Mouse (Mus musculus) large intestine, adult 2 months (tissue): ENCODE measurements around the gene Alpl. TPM values are rescaled to one million over a fixed set of nuclear protein-coding genes. Genes with fewer than 3 reads are reported as not detected.

Experiments used
- DNase-seq: peaks from one replicate; pipeline ENCODE4 v3.0.0-alpha.2; 2012; ENCODE audit warnings: low read depth, low spot score
- WGBS: fragments of 180-500 bp; shearing (Covaris S2); methylation state at CpG from one replicate; pipeline ENCODE4 v1.1.7; 2018; 5-methylcytosine and 5-hydroxymethylcytosine counted together
- polyA plus RNA-seq: library from polyadenylated mRNA; depleted of rRNA; stranded (reverse); fragments of >200 nt; gene quantifications from 2 replicates; pipeline ENCODE4 v1.2.3, GENCODE M21; 2012

Gene Alpl
- polyA plus RNA-seq, 1 experiment: 3.7 TPM

DNA sequence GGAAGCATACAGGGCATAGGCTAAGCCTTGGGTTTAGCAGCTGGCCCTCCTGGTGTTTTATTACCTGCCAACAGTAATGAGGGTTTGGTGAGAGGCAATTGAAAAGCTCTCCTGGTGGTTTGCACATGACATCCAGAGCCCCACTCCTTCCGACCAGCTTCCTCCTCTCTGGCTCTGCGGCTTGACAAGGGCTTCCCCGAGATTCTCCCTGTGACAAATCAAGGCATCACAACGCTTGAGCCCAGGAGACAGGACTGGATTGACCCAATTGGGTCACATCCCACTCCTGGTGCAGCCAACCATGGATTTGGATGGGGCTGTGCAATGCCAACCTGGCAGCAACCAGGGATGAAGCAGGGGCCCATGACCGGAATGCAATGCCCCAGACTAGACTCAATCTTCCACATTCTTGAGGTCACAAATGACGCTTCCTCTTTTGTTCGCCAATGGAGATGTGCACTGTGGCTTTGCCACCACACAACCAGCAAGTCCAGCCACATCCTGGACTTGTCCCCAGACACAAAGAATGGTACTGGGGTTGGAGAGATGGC is 11.2 kb upstream of the Alpl start:
- DNase-seq: no peak
- 66% methylated on average over 7 of the region's 7 CpGs for WGBS

DNA sequence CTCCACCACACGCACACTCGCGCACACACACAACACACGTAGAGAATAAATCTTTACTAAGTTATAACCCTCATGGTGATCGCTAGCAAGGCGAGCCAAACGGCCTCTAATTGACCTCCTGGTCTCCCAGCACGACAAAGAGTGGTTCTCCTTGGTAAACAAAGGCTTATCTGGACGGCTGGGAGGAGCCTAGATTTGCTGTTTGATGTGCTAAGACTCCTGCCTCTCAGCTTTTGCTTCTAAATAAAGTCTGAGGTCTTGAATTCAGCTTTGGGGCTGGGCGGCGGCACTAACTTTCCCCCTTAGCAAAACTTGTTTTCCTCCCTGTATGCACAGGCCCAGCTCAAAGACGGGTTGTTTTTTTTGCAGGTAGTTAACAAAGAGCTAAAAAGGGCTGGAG is 5.0 kb upstream of the Alpl start:
- WGBS: 29% methylated on average over 12 of the region's 12 CpGs
- DNase-seq: no peak

DNA sequence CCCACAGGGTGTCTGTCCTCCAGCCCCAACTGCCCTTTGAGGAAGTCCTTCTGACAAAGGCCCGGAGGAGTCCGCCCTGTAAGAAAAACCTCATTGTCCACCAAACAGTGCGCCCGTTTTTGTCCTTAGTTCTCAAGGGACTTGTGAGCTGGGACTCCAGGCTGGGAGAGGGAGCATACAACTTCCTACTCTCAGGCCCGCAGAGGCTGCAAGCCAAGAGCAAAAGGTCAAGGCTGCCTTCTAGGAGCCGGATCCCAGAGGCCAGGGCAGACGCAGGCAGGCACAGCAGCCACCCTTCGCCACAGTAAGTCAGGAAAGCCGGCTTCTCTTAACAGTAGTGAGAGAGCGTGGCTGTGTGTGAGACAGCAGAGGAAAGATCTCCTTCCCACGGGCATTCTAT is 4.1 kb upstream of the Alpl start:
- 64% methylated on average over 11 of the region's 11 CpGs for WGBS

GRCm38 (mm10) chr4:137797038-137797437 is 854 bp upstream of the Alpl start:
- WGBS: 80% methylated on average over 4 of the region's 4 CpGs
- DNase-seq: no peak

More for the DNA sequence above, 4.1 kb upstream of the Alpl start:
- no peak for DNase-seq

DNA sequence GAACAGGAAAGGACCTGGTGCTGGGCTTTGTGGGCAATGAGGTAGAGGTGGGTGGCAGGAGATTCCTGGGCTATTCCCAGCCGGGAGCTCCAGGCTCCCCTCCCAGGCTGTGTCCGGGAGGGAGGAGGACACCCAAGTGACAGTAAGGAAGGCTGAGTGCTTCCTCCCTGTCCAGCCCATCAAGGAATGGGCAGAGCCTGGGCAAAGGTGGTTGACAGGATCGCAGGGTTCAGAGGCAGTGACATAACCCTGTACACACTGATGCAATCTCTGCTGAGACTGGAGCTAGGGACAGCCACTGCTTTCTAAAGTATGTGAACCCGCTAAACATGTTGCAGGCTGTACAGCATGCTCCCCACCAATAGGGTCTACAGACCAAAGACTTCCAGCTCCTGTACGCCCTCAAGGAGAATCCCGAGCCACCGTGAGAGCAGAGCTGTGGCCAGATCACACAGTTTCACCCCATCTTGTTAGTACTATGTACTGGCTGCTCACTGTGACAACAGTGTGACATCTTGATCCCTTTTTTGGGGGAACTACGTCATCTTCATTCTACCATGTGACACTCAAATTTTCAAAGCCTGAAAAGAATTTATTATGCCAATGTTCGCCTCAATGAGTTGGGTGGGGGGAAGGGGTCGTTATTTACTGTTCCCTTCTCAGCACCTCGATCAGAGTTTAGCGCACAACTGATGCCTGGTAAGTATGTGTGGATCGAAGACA is 1.8 kb downstream of the Alpl start:
- 72% methylated on average over 13 of the region's 13 CpGs for WGBS

GRCm38 (mm10) chr4:137793611-137794010 is 2.6 kb downstream of the Alpl start:
- 82% methylated on average over 7 of the region's 7 CpGs for WGBS
- no peak for DNase-seq

More for the DNA sequence above, 1.8 kb downstream of the Alpl start:
- no peak for DNase-seq

DNA sequence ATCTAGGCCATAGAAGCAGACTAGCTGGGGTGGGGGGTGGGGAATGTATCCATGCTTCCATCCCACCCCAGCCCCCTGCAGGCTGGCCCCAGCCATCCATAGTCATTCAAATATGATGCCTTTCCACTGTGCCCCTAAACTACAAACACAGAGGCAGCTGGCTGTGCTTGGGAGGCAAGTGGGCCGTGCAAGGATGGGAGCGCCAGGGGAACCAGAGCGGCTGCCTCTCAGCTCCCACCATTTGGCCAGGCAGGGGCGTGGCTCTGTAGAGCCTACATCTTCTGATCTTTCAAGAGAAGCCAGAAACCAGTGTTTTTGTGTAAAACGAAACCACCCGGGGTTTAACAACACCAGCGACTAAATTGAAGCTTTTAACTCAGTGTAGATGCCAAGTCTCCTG is 4.7 kb downstream of the Alpl start:
- DNase-seq: no peak
- 38% methylated on average over 7 of the region's 7 CpGs for WGBS

DNA sequence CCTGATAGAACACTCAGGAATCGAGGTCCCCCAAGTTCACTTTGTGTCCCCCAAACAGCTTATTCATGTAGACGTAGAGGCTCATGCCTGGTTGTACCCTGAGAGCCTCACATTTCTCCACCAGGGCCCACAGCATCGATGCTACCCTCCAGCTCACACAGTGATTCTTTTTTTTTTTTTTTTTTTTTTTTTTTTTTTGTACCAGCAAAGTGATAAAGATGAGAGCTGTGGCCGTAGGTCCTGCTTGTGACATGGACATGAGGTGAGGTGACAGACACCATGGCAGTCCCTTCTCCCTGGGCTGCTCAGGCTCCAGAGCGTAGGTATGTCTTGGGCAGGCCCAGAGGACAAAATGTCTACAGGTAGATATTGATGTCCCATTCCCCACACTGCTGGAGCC is 5.2 kb downstream of the Alpl start:
- WGBS: 82% methylated on average over 5 of the region's 5 CpGs
- no peak for DNase-seq

GRCm38 (mm10) chr4:137788511-137789049 is 7.6 kb downstream of the Alpl start:
- 23% methylated on average over 7 of the region's 7 CpGs for WGBS
- DNase-seq: no peak

DNA sequence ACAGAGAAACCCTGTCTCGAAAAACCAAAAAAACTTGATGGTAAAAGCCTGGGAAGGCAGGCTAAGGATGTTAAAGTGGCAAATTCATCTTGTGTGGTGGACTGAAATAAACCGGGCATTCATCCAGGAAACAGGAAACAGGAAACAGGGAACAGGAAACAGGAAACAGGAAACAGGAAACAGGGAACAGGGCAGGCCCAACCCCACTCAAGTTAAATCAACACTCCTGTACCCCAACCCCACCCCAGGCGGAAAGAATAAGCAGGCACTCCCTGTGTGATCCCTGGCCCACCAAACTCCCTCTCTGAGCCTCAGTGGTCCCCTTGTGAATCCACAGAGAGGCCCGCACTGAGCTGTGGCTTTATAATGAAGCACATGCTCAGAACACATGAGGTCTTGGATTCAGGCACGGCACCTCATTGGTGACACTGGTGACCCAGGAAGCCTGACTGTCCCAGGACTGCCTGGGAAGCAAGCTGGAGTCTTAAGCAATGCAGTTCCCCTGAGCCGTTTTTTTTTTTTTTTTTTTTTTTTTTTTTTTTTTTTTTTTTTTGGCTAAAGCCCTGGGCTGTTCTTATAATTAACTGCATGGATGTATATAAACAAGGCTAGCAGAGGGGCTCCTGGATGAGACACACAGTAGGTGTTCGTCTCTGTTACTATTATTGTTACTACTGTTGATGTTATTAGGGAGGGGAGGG is 8.4 kb downstream of the Alpl start:
- WGBS: 79% methylated on average over 7 of the region's 7 CpGs
- no peak for DNase-seq

GRCm38 (mm10) chr4:137786488-137786887 is 9.7 kb downstream of the Alpl start:
- WGBS: 22% methylated on average over 6 of the region's 6 CpGs
- no peak for DNase-seq

GRCm38 (mm10) chr4:137785270-137785669 is 10.9 kb downstream of the Alpl start:
- no peak for DNase-seq
- 74% methylated on average over 6 of the region's 6 CpGs for WGBS

GRCm38 (mm10) chr4:137784741-137785140 is 11.4 kb downstream of the Alpl start:
- DNase-seq: no peak
- 67% methylated on average over 6 of the region's 6 CpGs for WGBS

DNA sequence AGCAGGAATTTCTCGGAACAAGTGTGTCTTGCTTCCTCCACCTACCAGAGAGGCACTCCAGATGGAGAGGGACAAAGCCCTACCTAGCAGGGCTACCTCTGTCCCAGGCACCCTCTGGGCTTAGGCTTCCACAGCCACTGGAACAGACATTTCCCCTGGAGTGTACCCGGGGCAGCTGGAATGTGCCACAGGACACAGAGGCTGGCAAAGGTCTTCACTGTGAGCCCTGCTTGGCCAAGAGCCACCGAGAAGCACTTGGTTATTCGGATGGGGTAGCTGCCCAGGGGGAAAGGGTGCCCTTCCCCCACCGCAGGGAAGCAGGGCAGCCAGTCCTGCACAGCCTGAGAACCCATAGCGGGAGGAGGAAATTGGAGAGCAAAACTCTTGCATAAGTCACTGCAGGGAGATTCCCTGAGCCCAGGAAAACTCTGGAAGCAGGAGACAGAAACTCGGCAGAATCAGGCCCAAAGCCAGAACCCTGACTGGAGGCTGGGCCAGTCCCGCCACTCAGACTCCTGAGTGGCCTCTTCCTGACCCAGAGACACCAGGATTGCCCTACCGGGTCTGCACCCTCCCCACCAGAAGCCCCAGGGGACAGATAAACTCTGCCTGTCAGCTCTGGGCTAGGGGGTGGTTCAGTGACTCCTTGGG is 12.5 kb downstream of the Alpl start:
- 39% methylated on average over 9 of the region's 9 CpGs for WGBS
- DNase-seq: no peak

- DNase-seq: no peak
- 68% methylated on average over 5 of the region's 5 CpGs for WGBS
These were observed 14.2 kb downstream of the Alpl start for GRCm38 (mm10) chr4:137781949-137782348.

- 62% methylated on average over 3 of the region's 3 CpGs for WGBS
- no peak for DNase-seq
These were observed 15.2 kb downstream of the Alpl start for GRCm38 (mm10) chr4:137780986-137781385.

- 81% methylated on average over 17 of the region's 17 CpGs for WGBS
- DNase-seq: no peak
These were observed 17.6 kb downstream of the Alpl start for GRCm38 (mm10) chr4:137778397-137779184.

DNA sequence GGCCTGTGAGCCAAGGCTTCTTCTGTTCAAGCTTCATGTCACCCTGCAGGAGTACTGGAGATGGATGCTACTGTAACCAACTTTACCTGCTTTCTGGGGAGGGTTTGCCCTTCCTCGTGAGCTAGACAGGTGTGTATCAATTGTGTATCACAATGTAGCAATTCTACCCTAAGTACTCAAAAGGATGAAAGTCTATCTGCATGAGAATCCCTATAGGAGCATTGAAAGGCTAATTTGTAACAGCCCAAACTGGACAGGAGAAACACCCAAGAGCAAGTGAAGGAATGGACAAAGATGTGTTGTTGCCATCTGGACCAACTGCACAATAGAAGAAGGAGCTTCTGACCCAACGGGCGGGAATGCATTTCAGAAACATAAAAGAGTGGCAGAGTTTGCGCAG is 18.3 kb downstream of the Alpl start:
- DNase-seq: no peak
- WGBS: 85% methylated on average over 4 of the region's 4 CpGs

DNA sequence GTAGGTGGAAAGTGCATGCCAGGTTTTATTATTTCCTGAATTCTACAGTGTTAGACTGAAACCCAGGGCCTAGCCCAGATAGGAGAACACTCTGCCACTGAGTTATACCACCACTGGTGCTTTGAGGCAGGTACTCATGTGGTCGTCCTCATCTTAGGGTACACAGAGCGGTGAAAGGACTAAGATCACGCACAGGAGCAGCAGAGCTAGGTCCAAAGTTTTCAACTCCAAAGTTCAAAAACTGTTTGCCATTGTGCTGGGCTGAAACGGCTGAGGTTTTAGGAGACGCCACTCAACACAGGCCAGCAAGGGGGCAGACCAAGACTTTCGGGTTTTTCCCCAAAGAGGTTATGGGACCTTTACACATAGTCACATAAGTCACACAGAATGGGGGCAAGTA is 21.7 kb downstream of the Alpl start:
- 71% methylated on average over 6 of the region's 6 CpGs for WGBS

DNA sequence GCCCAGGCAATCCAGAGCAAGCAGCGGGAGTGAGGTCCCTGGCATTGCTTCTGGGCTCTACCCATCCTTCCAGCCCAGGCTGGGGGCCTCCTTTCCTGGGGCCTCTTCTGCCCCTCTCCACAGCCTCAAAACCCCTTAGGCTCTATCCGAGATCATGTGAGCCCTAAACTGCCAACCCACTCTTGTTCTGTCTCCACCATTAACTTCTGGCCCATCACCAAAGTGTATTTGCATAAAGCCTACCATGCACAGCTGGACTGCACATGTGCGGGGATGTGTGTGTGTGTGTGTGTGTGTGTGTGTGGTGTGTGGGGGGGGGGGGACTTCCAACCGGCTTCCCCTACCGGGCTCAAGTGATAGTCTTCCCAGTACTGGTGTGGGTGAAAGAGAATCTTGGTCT is 22.2 kb downstream of the Alpl start:
- DNase-seq: no peak
- 71% methylated on average over 5 of the region's 5 CpGs for WGBS

More for the DNA sequence above, 21.7 kb downstream of the Alpl start:
- no peak for DNase-seq
